Mouse (Mus musculus): ENCODE measurements at regions not wholly inside any gene's neighbourhood (a gene's known extent, or its start where the extent isn't known, plus 50 kb on each side); places are given as distances from the start of the nearest gene placed in this dataset.

DNA sequence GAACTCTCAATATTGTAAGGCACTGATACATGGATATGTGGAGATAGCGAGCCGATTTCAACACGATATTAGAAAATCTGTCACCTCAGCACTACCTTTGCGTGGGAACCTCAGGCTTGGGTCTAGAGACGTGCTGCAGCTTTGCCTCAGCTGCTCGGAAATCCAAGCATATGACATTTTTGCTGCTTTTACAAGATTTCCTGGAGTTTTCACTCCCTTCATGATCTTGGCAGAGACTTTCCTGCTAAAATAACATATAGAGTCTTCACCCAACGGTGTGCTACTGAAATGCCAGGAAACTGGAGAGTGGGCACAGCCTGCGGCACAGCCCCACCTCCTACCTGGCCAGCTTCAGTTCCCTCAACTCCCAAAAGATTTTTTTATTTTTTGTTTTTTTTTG is 480.4 kb downstream of the Psat1 start:
- TF ChIP-seq POLR2A (IDR thresholded peaks at IDR 0.05; ENCODE audit: insufficient read length, low read depth) (no peak), TCF12 (IDR thresholded peaks at IDR 0.05; ENCODE audit: insufficient read depth, poor library complexity, severe bottlenecking) (no peak), REST (IDR thresholded peaks at IDR 0.05; ENCODE audit: insufficient read depth, insufficient read length) (no peak), MYOD1 (IDR thresholded peaks at IDR 0.05; ENCODE audit: control insufficient read depth in 1 of 3, insufficient read length in 2 of 3, low read depth in 2 of 3) (no peak), MYOG (IDR thresholded peaks at IDR 0.05; ENCODE audit: control insufficient read depth in 1 of 3, insufficient read depth in 1 of 3, insufficient read length in 2 of 3, low read depth in 2 of 3) (no peak), TCF3 (IDR thresholded peaks at IDR 0.05; ENCODE audit: insufficient read length, low read depth) (no peak), MAX (IDR thresholded peaks at IDR 0.05; ENCODE audit: low read depth) (no peak), SRF (IDR thresholded peaks at IDR 0.05; ENCODE audit: control insufficient read depth, insufficient read length, low read depth) (no peak), E2F4 (IDR thresholded peaks at IDR 0.05; ENCODE audit: insufficient read depth) (no peak)
